Mouse (Mus musculus) retina, postnatal 1 day (tissue): Measurements from ENCODE around the gene Hectd1.

ENCODE experiments used
- DNase-seq: peaks from one replicate; pipeline ENCODE4 v3.0.0-alpha.2; 2012

Gene Hectd1

GRCm38 (mm10) chr12:51699623-51700393 is 129.5 kb downstream of the Hectd1 start:
- DNase-seq, result peak; percentile 14

- no peak for DNase-seq
These were observed 133.2 kb downstream of the Hectd1 start for GRCm38 (mm10) chr12:51696157-51696556.

GRCm38 (mm10) chr12:51694966-51695365 is 134.4 kb downstream of the Hectd1 start:
- DNase-seq, result no peak

- DNase-seq, result no peak
These were observed 135.2 kb downstream of the Hectd1 start for GRCm38 (mm10) chr12:51694096-51694495.
